Mouse (Mus musculus) lung, postnatal 0 days (tissue): Measurements from ENCODE around the gene Robo2.

Source experiments
- CTCF ChIP-seq: IDR thresholded peaks from 2 replicates; pipeline ENCODE4 v1.5.1; 2016; ENCODE audit warnings: antibody characterized with exemption, mild to moderate bottlenecking
- EP300 ChIP-seq: IDR thresholded peaks from 2 replicates; pipeline ENCODE4 v1.6.1; 2016; ENCODE audit warnings: antibody characterized with exemption, mild to moderate bottlenecking, control low read depth

DNA sequence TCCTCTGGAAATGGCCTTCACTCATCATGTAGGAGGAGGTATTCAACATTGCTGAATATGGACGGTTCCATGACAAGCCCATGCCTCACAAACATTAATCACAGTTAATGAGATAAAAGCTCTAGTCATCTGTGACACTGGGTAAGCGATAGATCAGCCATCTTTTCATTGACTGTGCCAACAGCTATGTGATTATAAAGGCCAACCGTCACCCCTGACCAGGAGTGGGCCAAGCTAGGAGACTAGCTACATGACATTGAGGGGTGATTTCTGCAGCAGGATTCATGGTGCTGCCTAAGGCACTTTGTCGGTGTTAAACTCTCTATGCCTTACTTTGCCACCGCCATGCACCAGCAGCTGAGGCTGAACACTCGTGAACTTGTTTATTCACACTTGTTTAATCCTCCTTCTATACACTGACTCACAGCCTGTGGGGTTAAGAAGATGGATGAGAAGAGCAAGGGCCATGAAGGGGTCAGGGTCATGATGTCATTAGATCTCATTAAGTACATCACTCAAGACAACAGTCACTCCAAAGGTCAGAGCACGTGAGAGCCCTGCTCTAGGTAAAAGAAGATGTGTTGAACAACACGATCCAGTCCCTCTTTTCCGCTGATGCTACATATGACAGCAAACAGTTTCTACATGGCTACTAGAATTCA lies 72.5 kb downstream of the Robo2 start:
- TF ChIP-seq EP300 (no peak), CTCF (no peak)
